Mouse (Mus musculus) ES-E14 (cell line): ENCODE data around the gene Alx3.

ENCODE experiments used
- CHD2 ChIP-seq: IDR thresholded peaks from 2 replicates; pipeline ENCODE4 v1.6.1; 2014; ENCODE audit warnings: mild to moderate bottlenecking, low read depth, low read length, inconsistent platforms
- HCFC1 ChIP-seq: IDR thresholded peaks from 2 replicates; pipeline ENCODE4 v1.6.1; 2012; ENCODE audit warnings: low read length, inconsistent platforms, borderline replicate concordance; ENCODE audit not compliant: insufficient read depth
- MAFK ChIP-seq: IDR thresholded peaks from 2 replicates; pipeline ENCODE4 v1.6.1; 2014; ENCODE audit warnings: mild to moderate bottlenecking, low read depth, low read length, inconsistent platforms; ENCODE audit not compliant: insufficient read depth
- ZC3H11A ChIP-seq: IDR thresholded peaks from 2 replicates; pipeline ENCODE4 v1.6.1; 2012; ENCODE audit warnings: low read depth, mild to moderate bottlenecking, inconsistent platforms, low read length, borderline replicate concordance
- ZNF384 ChIP-seq: IDR thresholded peaks from 2 replicates; pipeline ENCODE4 v1.6.1; 2012; ENCODE audit warnings: low read depth, low read length, inconsistent platforms

- TF ChIP-seq MAFK = no peak
- TF ChIP-seq ZNF384 = no peak
- TF ChIP-seq HCFC1 = no peak
- TF ChIP-seq CHD2 = no peak
- TF ChIP-seq ZC3H11A = no peak
These were observed 16.9 kb upstream of the Alx3 start for GRCm38 (mm10) chr3:107577810-107578390.
